Mouse (Mus musculus): ENCODE measurements around the gene Tfrc.

Gene Tfrc

DNA sequence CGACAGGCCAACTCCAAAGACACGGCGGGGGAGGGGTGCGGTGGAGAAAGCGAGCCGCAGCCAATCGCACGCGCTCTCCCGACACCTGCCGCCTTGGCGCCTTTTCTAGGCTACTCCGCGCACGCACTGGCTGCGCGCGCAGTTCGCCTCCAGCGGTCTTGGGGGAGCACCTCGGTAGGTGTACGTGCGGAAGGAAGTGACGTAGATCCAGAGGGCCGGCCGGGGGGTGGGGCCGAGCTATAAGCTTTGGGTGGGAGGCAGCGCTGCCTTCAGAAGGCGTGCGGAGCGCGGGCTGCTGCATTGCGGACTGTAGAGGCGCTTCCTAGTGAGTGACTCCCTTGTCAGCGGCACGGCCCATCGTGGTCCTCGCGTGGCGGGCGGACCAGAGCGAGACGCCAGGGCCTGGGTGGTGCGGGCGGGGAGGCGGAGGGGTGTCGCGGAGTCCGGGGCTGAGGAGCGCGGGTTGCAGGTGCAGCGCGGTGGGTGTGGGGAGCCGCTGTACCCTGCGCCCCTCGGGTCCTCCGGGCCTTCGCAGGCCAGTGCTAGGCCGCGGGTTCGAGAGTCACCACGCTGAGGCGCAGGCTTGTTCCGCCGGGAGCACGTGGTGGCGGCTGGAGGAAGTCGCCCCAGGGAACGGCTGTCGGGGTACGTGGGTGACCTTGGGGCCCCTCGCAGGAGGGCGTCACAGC lies at the start of gene Tfrc:
Tfrc (plus strand) TSS at position 209 of the 689 bp plus-strand sequence.
- peak; percentile 96 to 98 for DNase-seq

- no peak for DNase-seq
Observed at GRCm38 (mm10) chr16:32559493-32559892, 49.2 kb upstream of the Tfrc start.

- DNase-seq = no peak
Observed at GRCm38 (mm10) chr16:32563056-32563793, 45.5 kb upstream of the Tfrc start.

DNA sequence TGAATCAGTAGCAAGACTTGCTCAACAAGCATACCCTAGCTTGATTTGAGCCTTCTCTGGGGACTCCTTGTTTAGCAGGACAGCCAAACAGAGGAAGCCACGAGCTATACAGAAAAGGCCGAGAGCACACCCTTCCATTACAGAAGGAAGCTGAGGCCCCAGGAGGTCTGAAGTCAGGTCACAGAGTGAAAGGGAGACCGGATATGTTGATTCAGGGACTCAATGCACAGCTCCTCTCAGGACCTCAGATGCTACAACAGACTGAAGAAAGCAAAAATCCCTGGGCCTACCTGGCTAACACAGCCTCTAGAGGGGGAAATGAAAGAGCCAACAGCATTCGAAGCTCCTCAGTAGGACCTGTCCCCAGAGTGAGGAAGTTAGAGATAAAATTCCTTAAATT lies 41.4 kb upstream of the Tfrc start:
- DNase-seq = no peak

DNA sequence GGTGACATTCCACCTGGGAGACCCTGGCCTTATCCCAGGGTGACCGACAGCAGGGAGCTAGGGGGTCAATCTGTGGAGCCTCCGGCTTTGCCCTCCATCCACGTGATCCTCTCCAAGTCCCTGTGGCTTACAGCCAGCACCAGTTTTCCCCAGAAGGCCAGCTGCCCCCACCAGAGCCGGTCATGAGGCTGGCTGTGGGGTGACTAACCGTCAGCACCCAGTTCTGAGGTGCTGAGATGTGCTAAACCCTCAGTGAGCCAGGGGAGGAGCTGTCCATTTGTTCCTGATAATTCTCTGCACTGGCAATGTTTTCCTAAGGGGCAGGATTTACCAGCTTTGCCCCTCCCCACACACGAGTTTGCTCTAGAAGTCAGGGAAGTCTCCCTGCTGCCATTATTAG lies 40.3 kb upstream of the Tfrc start:
- no peak for DNase-seq

GRCm38 (mm10) chr16:32570042-32570441 lies 38.7 kb upstream of the Tfrc start:
- DNase-seq = no peak

- no peak for DNase-seq
Observed at GRCm38 (mm10) chr16:32572528-32572927, 36.2 kb upstream of the Tfrc start.

GRCm38 (mm10) chr16:32586482-32586881 lies 22.2 kb upstream of the Tfrc start:
- DNase-seq = no peak

- DNase-seq = no peak
Observed at GRCm38 (mm10) chr16:32588568-32588967, 20.2 kb upstream of the Tfrc start.

GRCm38 (mm10) chr16:32591521-32591920 lies 17.2 kb upstream of the Tfrc start:
- DNase-seq = no peak

DNA sequence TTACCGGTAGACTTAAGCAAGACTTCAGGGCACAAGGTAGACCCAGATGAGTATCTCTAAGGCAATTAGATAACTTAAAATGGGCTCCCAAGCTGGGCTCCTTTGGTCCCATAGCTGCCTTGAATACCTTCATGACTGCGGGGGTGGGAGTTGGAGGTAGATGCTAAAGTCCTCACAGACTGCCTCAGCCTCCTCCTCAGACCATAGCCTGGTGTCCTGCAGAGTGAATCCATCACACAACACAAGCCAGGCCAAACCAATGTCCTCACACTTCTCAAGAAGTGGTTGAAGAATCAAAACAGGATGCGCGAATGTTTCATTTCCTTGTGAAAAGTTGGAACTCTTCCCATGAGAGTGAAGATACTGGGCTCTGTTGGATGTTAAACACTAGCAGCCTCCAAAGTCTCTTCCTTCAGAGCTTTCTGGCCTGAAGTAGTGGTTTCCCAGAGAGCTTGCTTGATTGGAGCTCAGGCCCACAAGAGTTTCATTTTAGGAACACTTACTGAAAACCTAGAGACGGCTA lies 15.4 kb upstream of the Tfrc start:
- DNase-seq = no peak

GRCm38 (mm10) chr16:32593916-32594315 lies 14.8 kb upstream of the Tfrc start:
- DNase-seq = no peak

DNA sequence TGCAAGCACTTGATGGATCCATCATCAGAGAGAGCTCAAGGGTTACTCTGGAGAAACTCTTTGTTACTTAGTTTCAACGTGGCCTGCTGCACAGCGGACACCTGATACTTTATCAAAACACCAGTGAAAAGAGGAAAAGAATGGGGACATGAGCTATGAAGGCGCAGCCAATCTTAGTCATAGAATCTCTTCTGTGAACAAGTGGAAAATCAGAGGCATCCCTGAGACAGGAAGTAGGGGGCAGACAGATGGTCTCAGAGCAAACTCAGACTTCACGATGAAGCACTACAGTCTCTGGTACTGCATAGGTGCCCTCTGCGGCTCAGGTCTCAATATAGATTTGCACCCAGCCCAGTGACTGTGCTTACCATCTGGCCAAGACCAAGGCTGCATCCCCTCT lies 14.0 kb upstream of the Tfrc start:
- DNase-seq = no peak

- no peak for DNase-seq
Observed at GRCm38 (mm10) chr16:32595142-32595855, 13.4 kb upstream of the Tfrc start.

DNA sequence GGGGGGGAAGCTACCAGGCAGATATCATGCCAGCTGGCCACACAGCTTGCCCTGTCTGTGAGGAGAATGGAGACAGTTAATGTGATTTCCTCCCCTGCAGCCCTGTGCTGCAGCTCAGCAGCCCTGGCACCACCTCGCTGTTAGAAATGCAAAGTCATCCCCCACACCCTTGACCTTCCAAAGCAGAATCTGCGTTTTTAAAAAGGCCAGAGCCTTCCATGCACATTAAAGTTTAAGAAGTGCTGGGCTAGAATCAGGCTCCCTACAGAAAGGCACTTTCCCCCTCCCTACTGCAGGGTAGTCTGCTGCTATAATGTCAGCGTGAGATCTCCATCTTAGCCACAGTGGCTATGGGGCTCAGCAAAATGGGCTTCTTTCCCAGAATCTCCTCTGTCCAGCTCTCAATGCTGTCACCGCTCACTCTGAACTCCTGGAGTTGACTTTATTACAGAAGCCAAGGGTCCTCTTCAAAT lies 10.8 kb upstream of the Tfrc start:
- DNase-seq = peak in 1 of 2 experiments; percentile 11

DNA sequence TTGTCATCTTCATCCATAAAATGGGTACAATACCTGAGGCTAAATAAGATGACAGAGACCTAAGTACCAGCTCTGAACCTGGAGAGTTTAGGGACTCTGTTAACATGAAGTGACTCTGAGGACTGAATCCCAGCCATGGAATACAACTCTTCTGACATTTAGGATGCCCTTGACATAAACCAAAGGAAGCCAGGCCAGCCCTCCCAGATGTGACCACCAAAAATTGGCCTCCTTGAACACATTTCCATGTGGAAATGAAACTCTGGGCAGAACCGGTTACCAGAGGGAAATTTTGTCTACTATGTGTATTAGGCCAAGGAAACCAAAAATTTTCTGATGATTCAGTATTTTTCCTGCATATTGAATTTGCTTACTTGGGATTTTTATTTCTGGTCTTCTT lies 9.6 kb upstream of the Tfrc start:
- DNase-seq = no peak

DNA sequence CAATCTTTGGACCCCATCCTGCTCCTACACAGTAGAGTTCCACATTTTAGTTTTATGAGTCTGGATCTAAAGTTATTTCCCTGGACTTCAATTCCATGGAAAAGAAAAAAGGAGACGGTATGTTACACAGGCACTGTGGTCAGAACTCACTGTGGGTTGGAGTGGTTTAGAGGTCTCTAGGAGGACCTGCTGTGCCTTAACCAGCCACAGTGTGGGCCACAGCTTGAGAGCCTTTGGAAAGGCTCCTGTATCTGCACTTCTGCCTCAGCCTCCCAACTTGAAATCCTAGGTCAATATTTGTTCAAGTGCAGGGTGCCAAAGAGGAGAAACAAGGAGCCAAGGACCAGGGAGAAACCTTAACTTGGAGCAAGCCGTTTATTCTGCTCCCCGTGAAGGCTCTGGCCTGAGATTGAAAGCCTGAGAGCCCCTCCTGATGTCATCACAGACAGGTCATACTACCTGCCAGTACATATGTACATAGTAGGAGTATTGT lies 6.5 kb upstream of the Tfrc start:
- DNase-seq = no peak

GRCm38 (mm10) chr16:32607562-32608343 lies 967 bp upstream of the Tfrc start:
- DNase-seq = peak in 1 of 2 experiments; percentile 8

- no peak for DNase-seq
Observed at GRCm38 (mm10) chr16:32608344-32608711, 392 bp upstream of the Tfrc start.

DNA sequence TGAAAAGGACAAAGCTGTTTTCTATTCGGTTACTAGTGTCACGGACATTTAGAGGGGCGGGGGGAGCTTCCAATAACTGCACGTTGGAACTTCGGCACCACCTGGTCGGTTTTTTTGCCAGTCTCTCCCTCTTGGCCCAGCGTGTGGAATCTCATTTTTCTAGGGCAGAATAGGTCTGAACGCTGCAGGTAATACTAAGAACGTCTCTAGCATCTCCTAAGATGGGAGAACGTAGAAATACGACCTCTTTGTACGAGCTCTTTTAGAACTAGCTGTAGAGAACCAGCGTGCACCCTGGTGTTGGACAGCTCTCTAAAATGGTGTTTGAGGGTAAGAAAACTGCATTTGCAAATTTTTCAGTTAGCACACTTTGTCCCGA lies 670 bp downstream of the Tfrc start:
- no peak for DNase-seq

DNA sequence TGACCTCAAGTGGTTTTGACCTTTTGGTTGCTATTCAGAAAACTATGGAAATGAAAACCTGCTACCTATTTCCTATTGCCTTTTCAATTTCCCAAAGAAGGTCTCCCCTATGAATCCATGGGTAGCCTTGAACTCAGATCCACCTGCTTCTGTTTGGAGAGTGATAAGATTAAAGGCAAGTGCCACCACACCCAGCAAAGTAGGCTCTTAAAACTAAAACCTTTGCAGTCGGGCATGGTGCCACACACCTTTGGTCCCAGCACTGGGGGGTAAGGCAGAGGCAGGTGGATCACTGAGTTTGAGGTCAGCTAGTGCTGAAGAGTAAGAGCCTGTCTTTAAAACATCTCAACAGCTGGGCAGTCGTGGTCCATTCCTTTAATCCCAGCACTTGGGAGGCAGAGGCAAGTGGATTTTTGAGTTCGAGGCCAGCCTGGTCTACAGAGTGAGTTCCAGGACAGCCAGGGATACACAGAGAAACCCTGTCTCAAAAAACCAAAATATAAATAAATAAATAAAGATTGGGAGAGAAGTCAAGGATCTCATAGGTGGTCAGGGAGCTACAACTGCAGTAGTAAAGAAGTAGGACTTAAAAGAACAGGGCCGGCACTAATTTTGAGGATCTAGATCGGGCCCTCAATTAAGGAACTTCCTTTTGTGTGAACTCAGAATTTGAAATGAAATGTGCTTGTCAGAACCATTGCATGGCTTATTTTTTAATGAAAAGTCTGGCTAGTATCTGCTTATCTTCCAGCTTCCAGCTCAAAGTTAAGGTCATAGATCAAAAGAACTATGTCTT lies 1.9 kb downstream of the Tfrc start:
- DNase-seq = peak in 1 of 2 experiments; percentile 9

DNA sequence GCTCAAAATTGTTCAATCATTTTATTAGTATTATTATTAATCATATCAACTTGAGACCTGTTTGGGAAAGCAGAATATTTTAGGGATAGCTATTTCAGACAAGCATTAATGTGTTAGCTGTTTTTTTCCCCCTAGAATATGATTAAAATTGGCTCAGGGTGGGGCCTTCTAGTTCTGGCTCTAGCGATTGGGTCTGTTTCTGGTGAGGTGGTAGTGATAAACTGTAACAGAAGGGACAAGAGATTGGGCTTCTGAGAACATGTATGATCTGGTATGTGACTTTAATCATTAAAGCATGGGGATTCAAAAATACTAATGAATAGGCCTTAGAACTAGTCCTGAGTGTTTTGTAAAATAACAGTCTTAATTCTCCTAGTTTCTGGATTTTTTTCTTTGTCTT lies 3.3 kb downstream of the Tfrc start:
- DNase-seq = no peak
